Mouse (Mus musculus) erythroblast, embryonic 14.5 days (primary cell): ENCODE data around the gene Ubtf. TPM values are rescaled to one million over a fixed set of nuclear protein-coding genes. Genes with fewer than 3 reads are reported as not detected.
"Not testable (repeated sequence)": the region's sequence is repeated elsewhere in the genome, so short reads cannot be mapped to it uniquely, and the experiment has no call there.

ENCODE experiments used
- H3K27me3 ChIP-seq: 2 replicates; pipeline ENCODE4 v1.6.1; 2012; ENCODE audit warnings: inconsistent platforms; ENCODE audit not compliant: control insufficient read depth
- H3K36me3 ChIP-seq: 2 replicates; pipeline ENCODE4 v1.6.1; 2012; ENCODE audit warnings: mild to moderate bottlenecking, inconsistent platforms; ENCODE audit not compliant: control insufficient read depth
- H3K4me1 ChIP-seq: 2 replicates; pipeline ENCODE4 v1.6.1; 2012; ENCODE audit warnings: inconsistent platforms; ENCODE audit not compliant: control insufficient read depth
- H3K4me3 ChIP-seq: replicated peaks from 2 replicates; pipeline ENCODE3; 2012; ENCODE audit warnings: moderate library complexity, mild to moderate bottlenecking, inconsistent platforms
- H3K9me3 ChIP-seq: 2 replicates; pipeline ENCODE4 v1.6.1; 2012; ENCODE audit warnings: low read length, inconsistent platforms, mixed read lengths; ENCODE audit not compliant: control insufficient read depth
- GATA1 ChIP-seq: IDR thresholded peaks from 2 replicates; pipeline ENCODE4 v1.6.1; 2012; ENCODE audit warnings: low read length, inconsistent platforms, mixed read lengths
- TAL1 ChIP-seq: IDR thresholded peaks from 3 replicates; pipeline ENCODE4 v1.6.1; 2012; ENCODE audit warnings: low read length, inconsistent platforms, mixed read lengths
- polyA plus RNA-seq: library from polyadenylated mRNA; stranded (reverse); fragments of >175 nt; gene quantifications from 2 replicates; pipeline ENCODE4 v1.2.3, GENCODE M21; 2012

Gene Ubtf
- polyA plus RNA-seq, 1 experiment, result 12.3 TPM

DNA sequence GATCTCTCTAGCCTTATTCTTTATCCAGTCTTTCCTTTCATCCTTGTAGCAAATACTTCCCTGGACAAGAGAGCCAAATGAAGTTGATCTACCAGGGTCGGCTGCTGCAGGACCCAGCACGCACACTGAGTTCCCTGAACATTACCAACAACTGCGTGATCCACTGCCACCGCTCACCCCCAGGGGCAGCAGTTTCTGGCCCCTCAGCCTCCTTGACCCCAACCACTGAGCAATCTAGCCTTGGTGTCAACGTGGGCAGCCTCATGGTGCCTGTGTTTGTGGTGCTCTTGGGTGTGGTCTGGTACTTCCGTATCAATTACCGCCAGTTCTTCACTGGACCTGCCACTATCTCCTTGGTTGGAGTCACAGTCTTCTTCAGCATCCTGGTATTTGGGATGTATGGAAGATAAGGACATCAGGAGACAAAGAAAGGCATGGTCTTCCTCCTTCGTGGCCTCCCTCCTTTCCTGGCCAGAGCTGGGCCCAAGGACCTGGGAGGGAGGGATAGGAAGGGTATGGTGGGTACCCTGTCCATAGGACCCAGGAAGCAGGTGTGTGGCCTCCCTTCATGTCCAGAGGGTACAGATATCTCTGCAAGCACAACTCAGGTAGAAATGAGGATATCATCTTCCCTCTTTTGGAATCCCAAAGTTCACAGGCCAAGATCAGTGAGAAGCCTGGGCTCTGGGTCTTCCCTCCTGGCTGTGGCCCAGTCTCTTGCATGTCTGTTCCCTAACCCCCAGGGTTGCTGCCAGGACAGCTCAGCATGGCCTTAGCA lies 31.3 kb downstream of the Ubtf start:
- H3K4me3 ChIP-seq, result no peak overlapping the region
- H3K4me1 ChIP-seq, result peaks cover 61% of the 10 kb centered on the region
- H3K36me3 ChIP-seq, result peaks cover 72% of the 10 kb centered on the region
- no peak; the same call in 2 of the 3 replicates for TF ChIP-seq TAL1
- no peak for TF ChIP-seq GATA1
- H3K27me3 ChIP-seq, result no peaks in the 10 kb centered on the region
- H3K9me3 ChIP-seq, result no peaks in the 10 kb centered on the region

DNA sequence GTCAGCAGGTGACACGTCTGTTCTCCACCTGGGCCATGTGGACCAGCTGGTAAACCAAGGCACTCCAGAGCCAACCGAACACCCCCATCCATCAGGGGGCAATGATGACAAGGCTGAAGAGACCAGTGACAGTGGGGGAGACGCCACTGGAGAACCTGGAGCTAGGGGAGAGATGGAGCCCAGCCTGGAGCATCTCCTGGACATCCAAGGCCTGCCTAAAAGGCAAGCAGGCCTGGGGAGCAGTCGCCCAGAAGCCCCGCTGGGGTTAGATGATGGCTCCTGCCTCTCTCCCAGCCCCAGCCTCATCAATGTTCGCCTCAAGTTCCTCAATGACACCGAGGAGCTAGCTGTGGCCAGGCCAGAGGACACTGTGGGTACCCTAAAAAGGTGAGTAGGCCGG lies 32.1 kb downstream of the Ubtf start:
- Histone ChIP-seq H3K27me3 (no peaks in the 10 kb centered on the region), H3K36me3 (peaks cover 65% of the 10 kb centered on the region), H3K4me1 (peaks cover 61% of the 10 kb centered on the region), H3K9me3 (no peaks in the 10 kb centered on the region), H3K4me3 (peak overlapping the region; percentile 23)
- no peak for TF ChIP-seq GATA1
- TF ChIP-seq TAL1, result no peak

DNA sequence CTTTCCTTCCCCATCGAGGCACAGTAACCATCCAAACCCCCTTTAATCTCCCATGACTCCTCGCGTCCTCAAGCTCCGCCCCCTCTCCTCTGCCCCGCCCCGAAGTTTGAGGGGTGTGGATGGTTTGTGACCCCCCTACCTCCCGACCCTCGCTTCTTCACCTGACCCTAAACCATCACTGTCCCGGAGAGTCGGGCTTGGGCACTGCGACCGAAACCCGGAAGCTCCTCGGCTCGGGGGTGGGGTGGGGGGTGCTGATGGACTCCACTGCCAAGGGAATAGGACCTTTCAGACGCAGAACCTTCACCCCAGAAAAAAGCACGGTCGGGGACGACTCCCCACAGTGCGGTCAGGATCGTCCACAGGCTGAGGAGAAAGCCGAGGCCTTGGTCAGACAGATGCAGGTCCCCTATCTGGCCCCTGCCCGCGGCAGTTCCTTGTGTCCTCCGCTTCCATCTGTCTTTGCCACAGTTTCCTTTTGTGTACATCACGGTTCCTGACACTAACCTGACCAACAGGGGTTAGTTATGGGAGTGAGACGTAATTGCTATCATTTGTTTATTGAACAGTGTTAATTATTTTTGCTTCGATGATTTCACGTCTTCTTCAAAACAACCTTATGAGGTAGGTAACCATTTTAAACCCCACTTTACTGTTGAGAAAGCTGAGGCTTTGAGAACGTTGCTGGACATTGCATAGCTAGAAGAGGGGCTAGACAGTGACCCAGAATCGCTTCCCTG lies 34.3 kb downstream of the Ubtf start:
- H3K4me1 ChIP-seq, result peaks cover 55% of the 10 kb centered on the region
- H3K4me3 ChIP-seq, result peak overlapping the region; percentile 99
- no peaks in the 10 kb centered on the region for H3K9me3 ChIP-seq
- no peaks in the 10 kb centered on the region for H3K27me3 ChIP-seq
- H3K36me3 ChIP-seq, result peaks cover 42% of the 10 kb centered on the region
- TF ChIP-seq TAL1 (no peak), GATA1 (no peak)

DNA sequence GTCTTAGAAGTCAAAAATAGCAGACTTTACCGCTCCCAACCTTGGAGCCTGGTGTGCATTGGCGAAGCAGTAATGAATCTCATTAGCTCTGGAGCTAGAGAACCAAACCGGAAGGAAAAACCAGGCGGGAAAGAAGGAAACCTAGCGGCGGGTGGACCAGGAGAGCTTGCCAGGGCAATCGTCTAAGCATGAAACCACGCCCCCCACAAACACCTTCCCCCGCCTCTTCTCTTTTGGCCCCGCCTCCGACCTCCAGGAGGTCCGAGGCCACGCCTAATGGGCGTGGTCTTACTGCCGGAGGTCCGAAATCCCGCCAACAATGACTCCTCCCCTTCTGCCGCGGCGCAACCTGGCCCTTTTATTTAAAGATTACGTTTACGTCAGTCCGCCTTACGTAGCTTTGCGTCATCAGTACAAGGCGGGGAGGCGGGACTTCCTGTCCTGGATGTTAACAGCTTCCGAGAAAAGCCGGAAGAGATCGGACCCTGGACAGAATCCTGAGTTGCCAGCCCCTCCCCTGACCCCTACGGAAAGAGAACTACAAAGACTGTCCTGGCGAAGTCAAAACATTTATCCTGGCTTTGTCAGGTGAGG lies 34.9 kb downstream of the Ubtf start, which contains the start of gene Tmub2:
TSS of gene Tmub2 (plus strand) at position 431 of the 594 bp plus-strand sequence.
- Histone ChIP-seq H3K36me3 (peaks cover 36% of the 10 kb centered on the region), H3K4me1 (peaks cover 53% of the 10 kb centered on the region), H3K9me3 (no peaks in the 10 kb centered on the region), H3K27me3 (no peaks in the 10 kb centered on the region), H3K4me3 (peak within 1 kb of the TSS; percentile 99)
- TF ChIP-seq TAL1 (no peak), GATA1 (no peak)

DNA sequence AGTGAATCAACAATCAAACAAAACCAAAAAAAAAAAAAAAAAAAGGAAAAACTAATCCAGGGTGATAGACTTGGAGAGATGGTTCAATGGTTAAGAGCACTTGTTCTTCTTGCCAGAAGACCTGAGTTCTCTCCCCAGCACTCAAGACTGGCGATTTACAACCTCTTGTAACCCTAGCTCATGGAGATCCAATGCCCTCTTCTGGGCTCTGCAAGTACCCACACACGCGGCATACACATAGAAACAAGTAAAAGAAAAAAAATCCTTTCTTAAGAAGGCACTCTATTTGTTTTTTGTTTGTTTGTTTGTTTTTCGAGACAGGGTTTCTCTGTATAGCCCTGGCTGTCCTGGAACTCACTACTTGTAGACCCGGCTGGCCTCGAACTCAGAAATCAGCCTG lies 35.6 kb downstream of the Ubtf start:
- H3K36me3 ChIP-seq, result peaks cover 29% of the 10 kb centered on the region
- peaks cover 47% of the 10 kb centered on the region for H3K4me1 ChIP-seq
- H3K4me3 ChIP-seq, result peak overlapping the region; percentile 99
- no peaks in the 10 kb centered on the region for H3K9me3 ChIP-seq
- TF ChIP-seq TAL1 (no peak), GATA1 (no peak)
- H3K27me3 ChIP-seq, result no peaks in the 10 kb centered on the region

DNA sequence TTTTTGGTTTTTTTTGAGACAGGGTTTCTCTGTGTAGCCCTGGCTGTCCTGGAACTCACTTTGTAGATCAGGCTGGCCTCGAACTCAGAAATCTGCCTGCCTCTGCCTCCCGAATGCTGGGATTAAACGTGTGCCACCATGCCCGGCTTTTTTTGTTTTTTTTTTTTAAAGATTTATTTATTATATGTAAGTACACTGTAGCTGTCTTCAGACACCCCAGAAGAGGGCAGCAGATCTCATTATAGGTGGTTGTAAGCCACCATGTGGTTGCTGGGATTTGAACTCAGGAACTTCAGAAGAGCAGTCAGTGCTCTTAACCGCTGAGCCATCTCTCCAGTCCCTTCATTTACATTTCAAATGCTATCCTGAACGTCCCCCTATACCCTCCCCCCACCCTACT lies 39.3 kb downstream of the Ubtf start:
- peaks cover 25% of the 10 kb centered on the region for H3K4me1 ChIP-seq
- peaks cover 10% of the 10 kb centered on the region for H3K27me3 ChIP-seq
- not testable (repeated sequence) for H3K4me3 ChIP-seq, H3K9me3 ChIP-seq, H3K36me3 ChIP-seq

DNA sequence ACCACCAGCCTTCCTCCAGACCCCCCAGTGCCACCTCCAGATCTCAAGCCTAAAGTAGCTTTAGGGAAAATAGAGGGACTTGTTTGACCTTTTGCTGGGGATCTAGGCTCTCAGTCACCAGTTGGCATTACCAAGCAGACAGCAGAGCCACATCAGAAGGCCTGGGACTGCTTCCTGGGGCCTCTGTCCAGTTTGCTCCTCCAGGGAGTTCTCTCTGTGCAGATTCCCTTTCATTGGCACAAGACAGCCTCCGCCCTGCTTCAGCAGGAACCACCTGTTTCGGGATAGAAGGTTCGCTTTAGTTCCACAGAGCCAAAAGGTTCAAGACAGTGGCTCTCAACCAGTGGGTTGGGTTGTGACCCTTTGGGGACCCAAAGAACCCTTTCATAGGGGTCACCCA lies 39.9 kb downstream of the Ubtf start:
- peaks cover 21% of the 10 kb centered on the region for H3K4me1 ChIP-seq
- no peaks in the 10 kb centered on the region for H3K36me3 ChIP-seq
- H3K27me3 ChIP-seq, result peaks cover 10% of the 10 kb centered on the region
- TF ChIP-seq GATA1 (no peak), TAL1 (no peak)
- no peak overlapping the region for H3K4me3 ChIP-seq
- no peaks in the 10 kb centered on the region for H3K9me3 ChIP-seq

DNA sequence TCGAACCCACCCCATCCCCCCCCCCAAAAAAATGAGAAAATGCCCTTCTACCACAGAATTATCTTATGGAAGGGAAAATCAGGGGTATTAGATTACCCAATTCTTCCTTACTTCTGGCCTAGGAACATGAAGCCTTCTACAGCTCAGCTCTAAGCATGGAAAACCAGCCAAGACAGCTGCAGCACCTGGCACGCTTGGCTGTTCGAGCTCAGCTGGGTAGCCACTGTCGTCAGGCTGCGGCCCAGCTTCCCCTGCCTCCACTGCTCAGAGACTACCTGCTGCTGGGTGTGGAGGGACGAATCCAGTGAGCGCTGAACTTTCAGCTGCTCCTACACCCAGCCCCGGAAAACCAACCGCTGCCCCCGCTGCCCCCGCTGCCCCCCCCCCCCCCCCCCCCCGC lies 41.8 kb downstream of the Ubtf start:
- peaks cover 10% of the 10 kb centered on the region for H3K27me3 ChIP-seq
- H3K4me3 ChIP-seq, result no peak overlapping the region
- no peaks in the 10 kb centered on the region for H3K9me3 ChIP-seq
- TF ChIP-seq GATA1, result no peak
- TF ChIP-seq TAL1, result no peak
- H3K36me3 ChIP-seq, result no peaks in the 10 kb centered on the region
- H3K4me1 ChIP-seq, result peaks cover 13% of the 10 kb centered on the region

DNA sequence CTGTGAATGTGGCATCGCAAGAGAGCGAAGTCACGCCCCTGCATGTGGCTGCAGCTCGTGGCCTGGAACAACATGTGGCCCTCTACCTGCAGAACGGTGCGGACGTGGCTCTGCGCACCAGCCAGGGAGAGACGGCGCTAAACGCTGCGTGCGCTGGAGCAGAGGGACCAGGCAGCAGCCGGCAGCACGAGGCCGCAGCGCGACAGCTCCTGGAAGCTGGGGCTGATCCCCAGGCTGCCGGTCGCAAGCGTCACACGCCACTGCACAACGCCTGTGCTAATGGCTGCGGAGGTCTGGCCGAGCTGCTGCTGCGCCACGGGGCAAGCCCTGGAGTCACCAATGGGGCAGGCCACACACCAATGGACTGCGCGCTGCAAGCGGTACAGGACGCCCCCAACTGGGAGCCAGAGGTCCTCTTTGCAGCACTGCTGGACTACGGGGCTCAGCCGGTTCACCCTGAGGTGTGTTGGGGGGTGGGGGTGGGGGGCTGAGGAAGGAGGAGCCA lies 43.1 kb downstream of the Ubtf start:
- Histone ChIP-seq H3K4me1 (peaks cover 13% of the 10 kb centered on the region), H3K36me3 (no peaks in the 10 kb centered on the region), H3K27me3 (peaks cover 10% of the 10 kb centered on the region), H3K4me3 (peak overlapping the region; percentile 51), H3K9me3 (no peaks in the 10 kb centered on the region)
- TF ChIP-seq TAL1 (no peak), GATA1 (no peak)
